Mouse (Mus musculus): ENCODE data around the gene Lsp1. TPM values are rescaled to one million over a fixed set of nuclear protein-coding genes. Genes with fewer than 3 reads are reported as not detected.

The Lsp1 gene
- 1,000 to 10,000 TPM; 1,183 to 1,943 (median 1,210) TPM for polyA plus RNA-seq (2017; shearing (Covaris generic))

DNA sequence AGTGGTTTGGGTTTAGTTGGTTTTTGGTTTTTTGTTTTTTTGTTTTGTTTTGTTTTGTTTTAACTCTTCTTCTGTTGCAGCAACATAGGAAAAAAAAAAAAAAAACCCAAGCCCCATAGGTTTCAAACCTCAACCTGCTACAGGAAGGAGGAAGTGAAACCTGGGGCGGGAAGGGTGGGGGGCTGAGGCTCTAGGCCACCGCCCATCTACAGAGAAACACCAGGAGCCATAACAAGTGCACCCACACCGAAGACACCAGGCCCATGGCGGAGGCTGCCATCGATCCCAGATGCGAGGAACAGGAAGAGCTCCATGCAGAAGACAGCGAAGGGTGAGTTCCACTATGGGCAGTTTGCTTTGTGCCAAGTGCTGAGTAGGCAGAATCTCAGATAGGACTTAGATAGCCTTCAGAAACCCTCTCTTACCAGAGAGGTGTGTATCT lies at the start of gene Lsp1:
TSS of gene Lsp1 (plus strand) at position 174 of the 442 bp plus-strand sequence.
- peak; percentile 49 for ATAC-seq

DNA sequence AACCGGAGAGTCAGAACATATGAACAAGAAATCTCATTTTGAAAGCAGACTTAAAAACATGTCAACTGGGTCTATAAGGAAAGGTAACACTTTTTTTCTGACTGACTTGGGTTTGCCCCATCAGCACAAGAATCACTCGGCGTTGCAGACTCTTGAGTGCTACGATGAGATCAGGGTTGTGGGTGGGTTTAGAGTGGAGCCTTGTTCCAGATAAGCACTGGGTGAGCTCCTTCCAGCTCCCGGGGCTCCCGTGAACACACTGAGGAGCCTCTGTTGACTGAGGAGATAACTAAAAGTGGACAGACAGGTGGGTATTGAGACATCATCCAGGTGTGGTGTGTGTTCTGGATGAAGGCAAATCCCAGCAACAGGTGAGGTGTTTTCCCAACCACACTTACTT lies 47.3 kb upstream of the Lsp1 start:
- no peak for ATAC-seq

DNA sequence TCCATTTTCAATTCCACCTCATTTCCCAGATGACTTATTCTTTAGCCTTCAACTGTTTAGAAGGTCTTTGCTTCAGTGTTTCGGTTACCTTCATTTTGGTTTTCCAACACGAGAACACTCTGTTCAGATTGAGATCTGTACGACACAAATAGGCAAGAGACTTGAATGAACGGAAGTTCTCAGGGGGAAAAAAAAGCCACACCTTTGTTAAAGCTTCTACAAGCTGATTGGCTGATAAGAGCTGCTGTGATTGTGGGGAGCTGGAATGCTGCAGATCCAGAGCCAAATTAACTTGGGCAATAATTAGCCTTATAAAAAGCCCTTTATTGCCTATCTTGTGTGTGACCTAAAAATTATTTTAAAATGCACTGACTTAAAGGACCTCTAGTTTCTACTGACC lies 45.3 kb upstream of the Lsp1 start:
- no peak for ATAC-seq

DNA sequence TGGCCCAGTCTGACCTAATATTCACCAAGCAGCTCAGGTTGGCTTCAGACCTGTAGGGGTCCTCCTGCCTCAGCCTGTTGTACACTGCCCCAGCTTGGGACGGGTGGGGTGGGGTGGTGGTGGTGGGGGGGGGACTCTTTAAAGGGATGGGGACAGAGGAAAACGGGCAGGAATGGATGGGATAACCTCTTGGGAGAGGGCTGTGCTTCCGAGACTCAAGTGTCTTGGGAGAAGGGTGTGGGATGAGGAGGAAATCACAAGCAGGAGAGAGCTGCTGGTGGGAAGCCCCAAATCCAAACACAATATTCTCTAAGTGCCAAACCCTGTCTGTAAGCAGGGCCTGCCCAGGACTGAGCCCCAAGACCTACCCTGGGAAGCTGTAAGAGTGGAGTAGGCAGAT lies 44.4 kb upstream of the Lsp1 start:
- ATAC-seq = no peak

DNA sequence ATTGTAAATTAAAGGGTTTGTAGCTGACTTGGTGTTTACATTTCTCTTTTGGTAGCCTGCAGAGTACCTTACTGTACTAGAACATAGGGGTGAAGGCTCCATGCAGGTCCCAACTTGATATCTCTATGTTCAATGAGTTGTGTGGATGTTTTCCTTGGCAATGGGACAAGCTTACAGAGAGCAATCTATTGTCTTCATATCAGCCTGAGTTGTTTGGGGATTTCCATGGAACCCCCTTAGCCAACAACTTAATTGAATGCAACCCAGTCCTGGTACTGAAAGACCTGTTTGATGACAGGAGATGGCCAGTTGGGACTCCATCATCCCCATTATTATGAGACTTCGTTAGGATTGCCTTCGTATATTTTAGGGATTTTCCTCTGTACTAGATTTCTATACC lies 42.6 kb upstream of the Lsp1 start:
- no peak for ATAC-seq

DNA sequence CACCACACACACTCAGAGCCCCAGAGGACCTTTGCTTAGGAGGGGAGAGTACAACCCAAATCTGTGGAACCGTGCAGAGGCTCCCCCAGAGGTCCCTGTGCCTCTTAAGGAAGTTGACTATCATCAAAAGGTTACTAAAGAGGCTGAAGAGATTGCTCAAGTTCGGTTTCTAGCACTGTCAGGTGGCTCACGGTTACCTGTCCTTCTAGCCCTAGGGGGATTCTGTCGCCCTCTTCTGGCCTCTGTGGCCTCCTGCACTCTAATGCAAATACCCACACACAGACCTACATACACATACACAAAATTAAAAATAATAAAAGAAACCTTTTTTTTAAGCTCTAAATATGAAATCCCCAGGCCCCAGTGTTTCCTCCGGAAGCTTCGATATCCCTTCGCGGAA lies 41.9 kb upstream of the Lsp1 start:
- no peak for ATAC-seq

DNA sequence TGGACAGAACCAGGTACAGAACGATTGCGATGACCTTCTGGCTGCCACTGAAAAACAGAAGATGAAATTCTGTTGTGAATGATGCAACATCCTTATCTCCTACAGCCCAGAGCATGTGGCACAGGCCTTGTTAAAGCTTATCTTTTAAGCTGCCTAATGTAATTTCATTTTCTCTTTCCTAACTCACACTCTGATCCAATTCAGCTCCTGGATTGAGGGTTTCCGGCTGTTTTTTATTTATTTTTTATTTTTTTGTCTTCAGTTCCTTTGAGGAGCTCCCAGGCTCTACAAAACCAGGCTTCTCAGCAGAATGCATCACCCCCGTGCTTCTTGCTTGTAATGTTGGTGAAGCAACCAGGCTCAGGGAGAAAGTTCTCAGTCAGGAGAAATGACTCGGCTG lies 40.7 kb upstream of the Lsp1 start:
- ATAC-seq = no peak

DNA sequence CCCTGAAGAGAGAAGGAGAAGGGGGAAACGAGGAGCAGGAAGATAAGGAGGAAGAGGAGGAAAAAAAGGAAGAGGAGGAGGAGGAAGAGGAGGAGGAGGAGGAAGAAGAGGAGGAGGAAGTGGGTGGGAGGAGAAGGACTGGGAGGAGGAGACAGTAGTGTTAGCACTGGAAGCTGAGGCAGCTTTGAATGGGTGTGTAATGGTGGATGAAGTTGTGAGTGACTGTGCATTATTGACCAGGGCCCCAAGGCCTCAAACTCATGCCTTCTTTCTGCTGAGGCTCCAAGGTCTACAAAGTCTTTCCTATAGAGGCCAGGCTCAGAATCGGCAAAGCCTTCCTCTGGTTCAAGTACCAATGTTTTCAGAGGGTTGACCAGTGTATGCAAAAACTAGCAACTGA lies 38.8 kb upstream of the Lsp1 start:
- no peak for ATAC-seq

DNA sequence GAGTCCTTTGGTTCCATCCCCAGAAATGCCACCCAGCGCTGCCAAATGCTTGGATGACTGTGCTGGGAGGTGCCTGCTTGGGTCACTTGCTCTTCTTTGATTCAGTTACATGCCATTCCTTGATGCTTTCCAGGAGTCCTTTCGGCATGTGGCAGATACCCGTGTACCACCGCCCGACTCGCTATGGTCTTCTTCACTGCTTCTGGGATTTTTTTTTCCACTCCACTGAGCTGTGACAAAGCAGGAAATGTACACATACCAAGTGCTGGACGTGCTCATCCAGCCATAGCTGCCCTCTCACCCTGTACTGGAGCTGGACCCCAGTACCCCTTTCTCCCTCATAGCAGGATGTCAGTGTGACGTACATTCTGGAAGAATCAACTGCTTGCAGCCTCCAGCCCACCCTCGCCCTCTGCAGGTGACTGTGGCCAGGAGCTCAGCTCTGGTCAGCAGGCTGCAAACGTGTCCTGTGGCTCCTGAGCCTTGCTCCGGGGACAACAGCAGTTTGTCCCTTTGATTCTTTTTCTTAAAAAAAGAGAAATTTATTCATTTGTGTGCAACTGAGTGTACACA lies 34.9 kb upstream of the Lsp1 start:
- ATAC-seq = no peak

DNA sequence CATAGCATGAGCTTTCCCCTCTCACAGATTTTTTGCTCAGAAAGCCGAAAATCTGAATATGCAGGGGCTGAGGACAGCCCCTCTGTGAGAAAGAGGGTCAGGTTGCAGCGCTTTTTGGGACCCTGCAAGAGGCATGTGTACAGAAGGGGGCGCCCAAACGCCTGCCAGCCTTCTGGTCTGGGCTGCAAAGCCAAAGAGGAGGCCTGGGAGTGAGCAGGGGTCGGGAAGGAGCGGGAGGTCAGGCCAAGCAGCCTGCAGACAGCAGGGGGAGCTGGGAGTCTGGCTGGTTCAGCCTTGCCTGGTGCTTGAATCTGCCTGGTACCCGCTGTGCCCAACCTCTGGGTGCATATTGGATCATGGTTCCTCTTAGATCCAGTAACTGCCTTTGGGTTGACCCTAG lies 32.4 kb upstream of the Lsp1 start:
- ATAC-seq = no peak

DNA sequence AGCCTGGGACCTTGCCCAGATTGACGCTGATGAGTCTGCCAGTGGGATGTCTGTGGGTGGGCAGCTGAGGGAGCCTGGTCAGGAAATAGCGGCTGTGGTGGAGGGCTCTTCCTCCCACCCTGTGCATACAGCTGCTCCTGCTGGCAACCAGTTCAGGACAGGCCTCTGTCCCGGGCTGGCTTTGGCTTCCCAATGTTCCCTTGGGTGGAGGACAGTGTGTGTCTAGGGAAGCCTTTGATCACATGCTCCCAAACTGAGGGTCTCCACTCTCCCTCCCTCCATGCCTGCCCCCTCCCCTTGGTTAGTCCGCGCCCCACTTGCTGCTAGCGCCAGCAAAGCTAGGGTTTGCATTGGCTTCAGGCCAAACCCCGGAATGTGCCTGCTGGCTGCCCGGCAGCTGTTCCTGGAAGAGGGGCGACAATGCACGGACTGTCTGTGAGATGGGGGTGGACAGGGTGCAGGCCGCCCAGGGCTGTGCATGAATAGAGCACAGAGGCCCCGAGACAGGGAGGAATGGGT lies 30.4 kb upstream of the Lsp1 start:
- no peak for ATAC-seq

DNA sequence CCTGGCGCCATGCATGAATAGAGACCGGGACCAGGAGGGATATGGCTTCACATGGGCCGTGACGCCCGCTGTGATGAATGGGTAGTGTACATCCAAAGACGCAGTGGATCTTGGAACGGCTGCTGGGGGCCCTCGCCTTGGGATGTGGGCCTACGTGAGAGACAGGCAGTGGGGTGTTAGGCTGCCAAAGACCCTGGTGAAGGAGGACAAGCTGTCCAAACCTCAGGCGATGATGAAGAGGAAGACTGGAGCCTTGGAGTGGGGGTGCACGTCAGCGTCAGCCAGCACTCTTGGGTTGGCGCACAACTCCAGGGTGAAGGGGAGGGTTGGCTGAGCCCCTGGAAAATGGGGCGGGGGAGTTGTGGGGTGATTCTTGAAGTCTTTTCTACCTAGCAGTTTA lies 29.5 kb upstream of the Lsp1 start:
- no peak for ATAC-seq

DNA sequence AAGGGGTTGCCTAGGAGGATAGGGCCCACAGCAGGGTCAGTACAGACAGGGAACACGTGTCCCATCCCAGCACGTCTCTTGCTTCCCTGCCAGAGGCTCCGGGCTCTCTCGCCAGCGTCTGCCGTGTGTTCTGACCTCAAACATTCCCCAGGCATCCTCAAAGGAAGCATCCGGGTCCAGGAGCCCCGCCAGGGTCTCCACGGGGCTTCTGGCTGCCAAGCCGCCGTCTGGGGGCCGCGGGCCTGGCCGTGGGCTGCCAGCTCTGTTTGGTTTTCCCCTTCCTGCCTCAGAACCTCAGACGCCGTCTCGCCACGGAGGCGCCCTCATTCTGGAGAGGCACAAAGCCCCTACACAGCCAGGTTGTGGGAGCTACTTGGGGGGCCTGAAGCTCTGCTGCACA lies 27.0 kb upstream of the Lsp1 start:
- no peak for ATAC-seq

DNA sequence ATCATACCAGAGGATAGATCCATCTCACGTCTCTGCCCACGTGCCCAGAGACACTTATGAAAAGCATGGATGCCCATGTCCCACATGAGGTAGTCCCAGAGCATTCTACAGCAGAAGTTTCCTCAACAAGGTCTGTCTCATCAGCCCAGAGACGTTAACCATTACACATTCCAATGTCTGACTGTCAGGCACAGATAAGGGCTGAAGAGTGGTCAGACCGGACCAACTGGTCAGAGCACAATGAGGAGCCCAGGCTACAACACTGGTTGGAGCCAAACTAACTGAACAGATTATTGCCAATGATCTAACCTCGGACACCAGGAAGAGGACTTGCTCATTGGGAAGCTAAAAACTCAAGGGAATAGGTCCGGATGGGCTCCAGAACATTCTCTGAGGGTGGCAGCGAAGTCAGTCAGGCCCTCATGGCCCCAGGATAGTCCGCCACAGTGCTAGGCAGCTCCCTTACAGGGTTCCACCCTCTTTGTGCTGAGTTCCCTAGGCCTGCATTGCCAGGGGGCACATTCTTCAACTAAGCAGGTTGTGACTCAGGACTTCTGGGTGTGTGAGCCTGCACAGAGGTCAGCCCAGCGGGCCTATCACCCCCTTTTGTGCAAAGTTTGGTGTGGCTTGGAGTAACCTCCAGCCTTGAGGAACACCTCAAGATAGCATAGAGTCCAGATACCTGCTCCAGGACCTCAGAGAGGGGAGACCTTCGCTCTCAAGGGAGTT lies 26.3 kb upstream of the Lsp1 start, which contains the start of gene Syt8:
TSS of gene Syt8 (plus strand) at position 714 of the 729 bp plus-strand sequence.
- ATAC-seq = no peak

DNA sequence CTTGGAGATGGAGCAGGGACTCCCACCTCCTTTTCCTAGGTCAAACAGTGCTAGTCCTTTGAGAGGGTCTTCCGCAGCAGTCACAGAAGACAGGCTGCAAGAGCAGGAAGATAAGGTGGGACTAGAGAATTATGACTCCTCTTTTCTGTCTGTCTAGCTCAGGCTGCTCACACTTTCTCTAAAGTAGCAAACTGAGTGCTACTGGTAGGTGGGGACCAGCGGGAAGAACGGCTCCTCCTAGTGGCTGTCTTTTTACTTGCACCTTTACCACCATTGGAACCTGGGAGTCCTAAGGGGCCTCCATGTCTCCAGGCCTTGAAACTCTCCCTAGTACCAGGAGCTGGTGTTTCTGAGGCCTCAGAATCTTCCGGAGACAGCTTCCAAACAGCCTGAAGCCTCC lies 25.1 kb upstream of the Lsp1 start:
- ATAC-seq = peak; percentile 63

DNA sequence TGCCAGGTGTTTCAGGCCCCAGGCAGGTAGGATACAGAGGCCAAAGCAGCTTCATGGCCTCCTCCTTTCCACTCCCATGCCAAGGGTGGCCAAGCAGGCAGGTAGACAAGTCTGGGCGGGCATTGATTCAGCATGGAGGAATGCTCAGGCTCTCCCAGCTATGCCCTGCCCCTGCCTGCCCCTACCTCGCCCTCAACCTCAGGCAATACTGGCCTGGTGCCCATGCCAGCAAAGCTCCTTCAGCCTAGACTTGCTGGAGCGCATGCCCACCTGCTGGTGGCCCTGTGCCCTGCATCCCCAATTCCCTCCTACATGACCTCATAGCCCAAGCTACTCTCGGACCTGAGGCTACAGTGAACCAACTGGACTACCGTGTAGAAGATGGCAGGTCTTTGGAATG lies 23.3 kb upstream of the Lsp1 start:
- no peak for ATAC-seq

DNA sequence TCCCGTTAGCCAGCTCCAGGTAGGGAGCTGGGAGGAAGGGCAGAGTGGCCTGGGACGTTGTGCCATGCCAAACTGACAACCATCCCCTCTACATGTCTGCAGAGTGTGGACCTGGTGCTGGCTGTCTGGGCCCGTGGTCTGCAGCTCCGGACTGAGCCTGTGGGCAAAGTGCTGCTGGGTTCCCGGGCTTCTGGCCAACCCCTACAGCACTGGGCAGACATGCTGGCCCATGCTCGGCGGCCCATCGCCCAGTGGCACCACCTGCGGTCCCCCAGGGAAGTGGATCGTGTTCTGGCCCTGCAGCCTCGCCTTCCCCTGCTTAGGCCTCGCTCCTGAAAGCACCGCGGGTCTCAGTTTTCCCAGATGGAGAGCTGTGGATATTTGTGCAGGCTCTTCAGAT lies 20.6 kb upstream of the Lsp1 start:
- no peak for ATAC-seq

DNA sequence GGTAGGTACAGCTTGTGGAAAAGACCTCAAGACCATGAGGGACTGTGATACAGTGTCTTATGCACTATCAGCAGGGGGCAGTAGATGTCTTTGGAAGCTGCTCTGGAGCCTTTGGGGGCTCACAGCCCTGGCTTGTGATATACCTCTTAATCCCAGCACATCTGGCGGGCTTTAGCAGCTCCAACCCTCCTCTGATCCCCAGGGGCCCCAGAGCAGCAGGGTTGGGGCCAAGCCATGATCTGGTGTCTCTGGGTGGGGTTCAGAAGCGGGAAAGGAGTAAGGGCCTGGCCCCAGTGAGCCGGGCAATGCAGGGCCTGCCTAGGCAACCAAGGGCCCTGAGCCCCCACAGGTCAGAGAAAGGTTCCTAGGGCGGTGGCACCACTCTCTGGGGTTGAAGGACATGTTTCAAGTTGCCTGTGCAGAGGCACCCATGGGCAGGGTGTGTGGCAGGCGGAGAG lies 19.9 kb upstream of the Lsp1 start:
- no peak for ATAC-seq

DNA sequence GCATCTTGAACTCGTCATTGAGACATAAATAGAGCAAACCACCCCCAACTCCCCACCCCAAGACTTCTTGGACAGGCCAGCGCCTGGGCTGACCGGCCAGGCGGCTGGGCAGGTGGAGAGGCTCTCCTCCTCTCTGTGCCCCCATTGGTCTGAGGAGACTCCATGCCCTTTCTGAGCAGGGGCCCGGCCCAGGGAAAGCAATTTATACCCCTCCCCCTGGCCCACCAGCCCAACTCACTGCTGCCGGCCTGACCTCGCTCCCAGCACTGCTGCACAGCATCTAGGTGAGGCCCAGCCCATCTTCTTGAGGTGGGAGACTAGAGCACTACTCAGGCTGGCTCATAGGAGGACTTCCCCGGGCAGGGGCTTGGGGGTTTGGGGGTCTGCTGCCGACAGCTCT lies 19.0 kb upstream of the Lsp1 start, which contains the start of gene Tnni2:
TSS of gene Tnni2 (plus strand) at position 224 of the 400 bp plus-strand sequence.
- no peak for ATAC-seq

DNA sequence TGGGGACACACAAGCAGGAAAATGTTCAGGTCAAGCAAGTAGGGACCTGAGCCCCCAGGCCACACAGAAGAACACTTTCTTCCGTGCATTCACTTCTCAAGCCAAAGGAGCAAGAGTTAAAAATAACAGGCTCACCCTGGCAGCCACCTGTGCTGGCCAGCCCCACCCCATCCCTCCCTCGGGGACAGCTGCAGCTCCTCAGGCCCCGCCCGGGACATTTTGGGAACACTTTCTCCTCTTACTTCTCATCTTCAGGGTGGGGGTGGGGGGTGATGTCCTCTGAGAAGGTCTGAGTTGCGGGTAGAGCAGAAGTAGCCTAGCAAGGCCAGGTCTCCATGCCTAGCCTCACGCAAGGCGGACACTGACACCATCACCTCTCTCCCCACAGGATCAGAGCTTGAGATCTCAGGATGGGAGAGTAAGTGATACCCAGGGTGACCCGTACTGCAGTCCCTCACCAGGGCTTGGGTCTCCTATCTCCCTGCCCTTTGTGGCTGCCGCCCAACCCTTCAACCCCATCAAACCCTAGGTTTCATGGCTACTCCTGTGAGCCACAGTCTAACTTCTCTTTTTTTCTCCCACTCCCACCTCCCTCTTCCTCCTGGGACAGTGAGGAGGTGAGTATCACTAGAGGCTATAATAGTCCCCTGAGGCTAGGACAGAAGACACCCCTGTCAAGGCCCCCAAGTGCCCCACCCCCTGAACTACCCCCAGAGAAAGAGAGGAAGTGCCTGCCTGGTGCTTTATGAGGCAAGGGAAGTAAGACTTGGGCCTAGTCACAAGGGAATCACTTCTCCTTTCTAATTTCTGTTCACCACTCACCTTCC lies 18.3 kb upstream of the Lsp1 start:
- no peak for ATAC-seq

DNA sequence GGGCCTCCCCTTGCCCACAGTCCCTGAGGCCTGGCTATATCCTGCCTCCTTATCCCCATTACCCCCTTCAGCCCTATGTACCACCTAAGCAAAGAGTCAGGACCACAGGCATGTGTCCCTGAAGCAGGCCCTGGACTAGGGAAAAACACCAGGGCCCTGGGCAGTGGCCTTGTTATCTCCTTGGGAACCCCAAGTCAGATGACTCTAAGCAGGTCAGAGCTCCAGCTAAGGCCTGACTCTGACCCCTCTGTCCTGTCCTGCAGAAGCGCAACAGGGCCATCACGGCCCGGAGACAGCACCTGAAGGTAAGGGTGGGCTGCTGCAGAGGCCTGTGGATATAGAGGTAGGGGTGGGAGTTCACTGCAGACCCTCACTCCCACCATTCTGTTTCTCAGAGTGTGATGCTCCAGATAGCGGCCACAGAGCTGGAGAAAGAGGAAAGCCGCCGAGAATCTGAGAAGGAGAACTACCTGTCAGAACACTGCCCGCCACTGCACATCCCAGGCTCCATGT lies 17.6 kb upstream of the Lsp1 start:
- ATAC-seq = no peak

DNA sequence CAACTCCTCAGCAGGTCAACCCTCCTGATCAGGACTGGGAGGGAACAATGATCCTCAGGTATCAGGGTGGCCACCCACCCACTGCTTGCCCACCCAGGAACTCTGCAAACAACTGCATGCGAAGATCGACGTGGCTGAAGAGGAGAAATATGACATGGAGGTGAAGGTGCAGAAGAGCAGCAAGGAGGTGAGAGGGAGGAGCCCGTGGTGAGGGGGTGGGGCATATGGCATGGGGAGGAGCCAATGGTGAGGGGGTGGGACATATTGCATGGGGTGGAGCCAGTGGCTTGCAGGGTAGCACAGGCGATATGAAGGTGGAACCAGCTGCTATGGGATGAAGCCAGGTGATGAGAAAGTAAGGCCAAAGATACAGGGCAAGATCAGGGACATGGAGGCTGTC lies 17.1 kb upstream of the Lsp1 start:
- ATAC-seq = no peak

DNA sequence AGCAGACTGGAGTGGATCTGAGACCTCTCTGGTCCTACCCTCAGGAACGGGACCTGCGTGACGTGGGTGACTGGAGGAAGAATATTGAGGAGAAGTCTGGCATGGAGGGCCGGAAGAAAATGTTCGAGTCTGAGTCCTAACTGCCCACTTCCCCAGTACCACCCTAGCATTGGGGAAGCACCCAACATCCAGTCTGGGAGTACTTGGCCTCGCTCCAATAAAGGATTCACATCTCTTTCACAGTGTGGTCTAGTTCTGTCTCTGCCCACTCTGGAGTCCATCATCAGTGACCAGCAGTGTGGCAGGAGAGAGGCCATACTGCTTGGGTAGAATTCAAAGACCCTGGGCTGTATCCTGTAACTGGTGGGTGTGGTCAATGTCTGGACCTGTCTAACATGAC lies 16.4 kb upstream of the Lsp1 start:
- ATAC-seq = no peak

Data from inflammation-experienced regulatory T-cells, adult 6 months (primary cell).